Mouse (Mus musculus) urinary bladder, postnatal 14 days (tissue): ENCODE data around the gene Rpl13.
"Not testable (repeated sequence)": the region's sequence is repeated elsewhere in the genome, so short reads cannot be mapped to it uniquely, and the experiment has no call there.

Source experiments
- DNase-seq: peaks from one replicate; pipeline ENCODE4 v3.0.0; 2021; ENCODE audit warnings: low spot score

Gene Rpl13

GRCm38 (mm10) chr8:123101735-123102685 lies at the start of gene Rpl13:
TSS of gene Rpl13 (plus strand) at chr8:123102350.
- DNase-seq, result peak; percentile 98

GRCm38 (mm10) chr8:123062721-123063120 lies 39.4 kb upstream of the Rpl13 start, which contains the start of gene Spg7:
TSS of gene Spg7 (plus strand) at chr8:123062942.
- DNase-seq, result no peak

DNA sequence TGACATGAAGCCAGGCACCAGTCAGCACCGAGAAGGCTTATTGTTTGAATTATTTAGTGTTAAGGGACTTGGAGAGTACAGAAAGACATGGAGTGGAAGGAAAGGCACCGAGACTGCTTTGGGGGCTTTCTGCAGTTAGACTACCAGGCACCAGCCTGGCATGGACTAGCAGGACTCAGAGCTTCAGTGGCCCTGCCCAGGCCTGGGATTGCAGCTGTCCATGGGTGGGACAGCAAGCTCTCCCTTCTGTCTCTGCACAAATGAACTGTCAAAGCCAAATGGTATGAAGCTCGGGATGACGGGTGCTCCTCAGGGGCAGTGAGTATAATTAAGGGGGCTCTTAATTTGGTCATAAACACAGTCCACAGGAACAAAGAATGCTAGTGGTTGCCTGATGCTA lies 38.1 kb upstream of the Rpl13 start:
- no peak for DNase-seq

DNA sequence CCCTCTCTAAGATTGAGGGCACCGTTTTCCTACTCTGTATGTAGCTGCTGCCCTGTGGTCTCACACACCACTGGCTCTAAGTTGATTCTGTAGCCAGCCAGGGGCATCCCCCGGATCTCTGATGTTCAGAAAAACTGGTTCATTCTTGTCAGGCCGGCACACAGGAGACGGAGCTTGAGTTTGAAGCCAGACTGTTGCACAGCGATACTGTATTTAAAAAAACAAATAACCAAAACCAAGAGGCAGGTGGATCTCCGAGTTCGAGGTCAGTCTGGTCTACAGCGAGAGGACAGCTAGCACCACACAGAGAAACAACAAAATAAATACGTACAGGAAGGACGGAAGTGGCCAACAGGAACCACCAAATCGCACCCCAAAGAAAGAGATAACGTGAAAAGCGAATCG lies 37.3 kb upstream of the Rpl13 start:
- peak; percentile 28 for DNase-seq

- peak; percentile 95 for DNase-seq
Measured at GRCm38 (mm10) chr8:123065214-123066100, 36.7 kb upstream of the Rpl13 start.

DNA sequence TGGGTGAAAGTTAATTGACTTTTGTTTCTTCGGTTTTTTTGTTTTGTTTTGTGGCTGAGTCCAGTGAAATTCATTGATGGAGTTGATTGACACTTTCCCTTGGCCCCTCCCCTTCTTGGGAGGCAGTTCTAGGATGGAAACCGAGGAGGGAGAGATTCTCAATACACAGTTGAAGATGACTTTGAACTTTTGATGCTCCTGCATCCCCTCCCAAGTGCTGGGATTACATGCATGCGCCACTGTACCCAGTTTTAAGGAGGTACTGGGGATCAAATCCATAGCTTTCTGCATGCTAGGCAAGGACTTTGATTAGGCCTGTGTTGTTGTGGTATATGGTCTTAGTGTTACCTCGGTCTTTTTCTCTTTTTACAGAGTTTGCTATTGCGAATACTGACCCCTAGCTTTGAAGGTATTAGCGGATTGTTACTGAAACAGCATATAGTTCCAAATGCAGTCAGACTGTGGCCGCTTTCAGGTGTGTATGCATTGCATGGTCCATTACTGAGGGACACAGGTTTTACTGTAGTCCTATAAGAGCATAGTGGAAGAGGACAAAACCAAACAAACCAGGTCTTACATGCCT lies 36.0 kb upstream of the Rpl13 start:
- DNase-seq, result no peak

- DNase-seq, result peak; percentile 38
Measured at GRCm38 (mm10) chr8:123071176-123071575, 31.0 kb upstream of the Rpl13 start.

DNA sequence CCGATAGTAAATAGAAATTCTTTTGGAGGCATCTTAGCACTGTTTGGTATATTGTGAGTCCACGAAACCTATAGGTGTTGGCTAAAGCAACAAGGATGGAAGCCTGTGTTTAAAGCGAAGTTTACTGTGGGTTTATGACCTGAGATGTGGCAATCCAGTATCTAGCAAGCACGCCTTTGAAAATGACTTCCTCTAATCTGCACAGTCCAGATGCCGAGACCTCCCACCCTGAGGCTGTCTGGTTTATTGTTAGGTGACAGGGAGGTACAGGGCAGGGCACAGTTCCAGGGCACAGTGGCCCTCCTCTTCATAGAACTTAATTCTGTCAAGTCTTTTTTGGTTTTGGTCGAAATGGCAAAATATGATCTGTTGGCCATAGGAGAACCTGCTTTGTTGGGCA lies 24.9 kb upstream of the Rpl13 start:
- no peak for DNase-seq

GRCm38 (mm10) chr8:123082993-123083392 lies 19.2 kb upstream of the Rpl13 start:
- no peak for DNase-seq

- no peak for DNase-seq
Measured at GRCm38 (mm10) chr8:123083610-123084009, 18.5 kb upstream of the Rpl13 start.

- no peak for DNase-seq
Measured at GRCm38 (mm10) chr8:123087289-123087688, 14.9 kb upstream of the Rpl13 start.

DNA sequence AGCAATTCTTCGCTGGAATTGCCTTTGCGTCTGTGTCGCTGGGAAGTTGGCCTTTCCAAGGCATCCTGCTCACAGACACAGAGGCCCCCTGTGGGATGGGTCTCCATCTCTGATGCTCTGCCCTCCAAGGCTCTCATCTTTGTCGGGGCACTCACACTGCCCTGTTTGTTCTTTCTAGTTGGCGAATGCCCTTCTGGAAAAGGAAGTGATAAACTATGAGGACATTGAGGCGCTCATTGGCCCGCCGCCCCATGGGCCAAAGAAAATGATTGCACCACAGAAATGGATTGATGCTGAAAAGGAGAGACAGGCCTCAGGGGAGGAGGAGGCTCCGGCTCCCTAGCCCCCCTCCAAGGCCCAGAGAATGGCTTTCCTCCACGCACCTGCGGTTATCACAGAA lies 4.9 kb upstream of the Rpl13 start:
- DNase-seq, result no peak

DNA sequence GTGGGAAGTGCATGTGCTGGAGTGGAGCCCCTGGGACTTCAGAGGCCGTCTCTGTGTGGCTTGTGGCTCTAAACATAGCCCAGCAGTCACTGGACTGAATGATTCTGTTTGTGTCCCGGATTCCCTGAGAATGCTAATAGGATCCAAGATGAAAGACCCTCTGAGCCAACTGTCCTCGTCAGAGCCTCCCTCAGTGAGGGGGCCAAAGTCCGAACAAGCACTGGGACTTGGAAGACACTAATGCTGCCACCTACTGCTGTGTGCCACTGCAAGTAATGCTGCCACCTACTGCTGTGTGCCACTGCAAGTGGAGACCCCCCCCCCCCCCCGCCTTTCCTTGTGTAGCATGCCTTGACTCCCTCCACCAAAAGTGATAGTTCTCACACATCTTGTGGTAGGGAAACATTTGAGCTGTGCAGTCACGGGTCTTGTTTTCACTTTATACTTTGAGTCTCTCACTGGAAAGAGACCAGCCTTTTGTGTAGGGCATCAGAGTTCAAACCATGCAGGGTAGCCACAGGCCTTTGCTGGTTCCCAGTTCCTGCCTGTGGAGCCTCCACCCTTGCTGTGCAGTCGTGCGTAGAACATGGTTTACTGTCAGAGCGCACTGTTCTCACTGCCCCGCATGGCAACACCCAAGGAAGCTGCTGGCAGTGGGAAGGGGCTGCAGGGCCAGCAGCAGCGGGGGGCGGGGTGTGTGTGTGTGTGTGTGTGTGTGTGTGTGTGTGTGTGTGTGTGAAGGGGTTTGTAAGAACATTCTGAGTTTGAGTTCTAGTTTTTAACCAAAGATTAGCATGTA lies 4.2 kb upstream of the Rpl13 start:
- peak; percentile 42 for DNase-seq

GRCm38 (mm10) chr8:123100288-123100687 lies 1.9 kb upstream of the Rpl13 start:
- DNase-seq, result peak; percentile 67

GRCm38 (mm10) chr8:123101244-123101643 lies 906 bp upstream of the Rpl13 start:
- DNase-seq, result no peak

- DNase-seq, result not testable (repeated sequence)
Measured at GRCm38 (mm10) chr8:123102855-123103254, 705 bp downstream of the Rpl13 start.

DNA sequence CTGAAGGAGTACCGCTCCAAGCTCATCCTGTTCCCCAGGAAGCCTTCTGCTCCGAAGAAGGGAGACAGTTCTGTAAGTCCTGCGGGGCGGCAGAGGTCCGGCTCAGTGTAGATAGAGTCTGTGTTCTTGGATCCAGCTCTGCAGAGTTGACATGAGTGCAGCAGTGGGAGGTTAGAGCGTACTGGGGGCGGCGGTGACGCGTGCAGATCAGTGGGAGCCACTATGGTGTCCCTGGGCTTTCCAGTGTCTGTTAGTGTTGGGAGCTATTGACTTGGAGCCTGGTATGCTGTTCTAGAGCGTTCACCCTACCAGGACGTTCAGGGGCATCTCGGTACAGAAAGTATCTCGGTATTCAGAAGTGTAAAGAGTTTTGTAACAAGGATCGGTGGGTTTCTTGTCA lies 1.1 kb downstream of the Rpl13 start:
- DNase-seq, result no peak

DNA sequence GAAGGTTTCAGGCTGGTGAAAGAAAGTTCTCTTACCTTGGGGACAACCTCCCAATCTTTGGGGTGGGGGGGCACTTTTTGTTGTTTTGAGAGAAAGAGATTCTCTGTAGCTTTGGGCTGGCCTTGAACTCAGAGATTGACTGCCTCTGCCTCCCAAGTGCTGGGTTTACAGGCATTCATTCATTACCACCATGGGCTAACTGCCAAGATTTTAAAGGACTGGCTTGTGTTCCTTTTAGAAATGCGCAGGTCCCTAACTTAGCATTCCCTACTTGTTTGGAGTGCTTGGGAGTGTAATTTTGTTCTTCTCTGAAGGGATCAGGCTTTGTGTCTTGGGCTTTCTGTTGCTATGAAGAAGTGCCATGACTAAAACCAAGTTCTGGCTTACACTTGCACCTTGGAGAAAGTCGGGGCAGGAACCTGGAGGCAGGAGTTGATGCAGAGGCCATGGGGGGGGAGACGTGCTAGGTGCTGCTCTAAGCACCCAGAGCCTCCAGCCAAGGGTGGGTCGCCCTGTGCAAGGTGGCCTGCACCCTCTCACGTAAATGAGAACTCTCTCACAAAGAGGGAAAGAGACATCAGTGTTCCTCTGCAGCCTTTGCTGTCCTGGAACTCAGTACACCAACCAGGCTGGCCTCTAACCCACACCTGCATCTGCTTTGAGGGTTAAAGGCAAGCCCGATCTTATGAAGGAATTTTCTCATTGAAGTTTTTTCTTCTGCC lies 2.1 kb downstream of the Rpl13 start:
- DNase-seq, result no peak

DNA sequence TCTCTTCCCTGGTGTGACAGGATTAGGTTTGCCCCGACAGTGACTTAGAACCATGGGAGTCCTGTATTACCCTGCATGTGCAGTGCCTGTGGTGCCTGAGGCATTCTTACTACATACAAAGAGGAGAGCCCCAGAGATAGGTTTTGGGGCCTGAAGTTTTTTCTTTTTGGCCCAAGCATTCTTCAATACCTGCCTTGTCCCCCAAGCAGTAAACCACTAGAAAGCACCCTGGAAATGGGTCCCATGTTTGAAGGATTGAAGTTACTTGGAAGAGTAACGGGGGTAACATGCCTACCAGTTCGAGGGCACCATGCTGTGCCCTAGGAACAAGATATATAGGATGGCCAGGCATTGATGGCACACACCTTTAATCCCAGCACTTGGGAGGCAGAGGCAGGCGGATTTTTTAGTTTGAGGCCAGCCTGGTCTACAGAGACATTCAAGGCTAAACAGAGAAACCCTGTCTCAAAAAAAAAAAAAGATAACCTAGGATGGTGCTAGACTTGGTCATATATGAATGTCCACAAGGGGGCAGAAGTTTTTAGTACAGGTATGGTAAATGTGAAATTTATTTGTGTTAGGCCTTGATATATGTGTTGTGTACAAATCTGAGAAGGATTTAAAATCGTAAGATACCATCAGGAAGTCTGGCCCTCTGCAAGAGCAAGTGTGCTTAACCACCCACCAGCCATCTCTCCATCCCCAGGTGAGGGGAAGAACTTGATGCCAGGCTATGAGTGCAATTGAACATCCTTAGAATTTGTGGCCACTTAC lies 3.6 kb downstream of the Rpl13 start:
- no peak for DNase-seq

DNA sequence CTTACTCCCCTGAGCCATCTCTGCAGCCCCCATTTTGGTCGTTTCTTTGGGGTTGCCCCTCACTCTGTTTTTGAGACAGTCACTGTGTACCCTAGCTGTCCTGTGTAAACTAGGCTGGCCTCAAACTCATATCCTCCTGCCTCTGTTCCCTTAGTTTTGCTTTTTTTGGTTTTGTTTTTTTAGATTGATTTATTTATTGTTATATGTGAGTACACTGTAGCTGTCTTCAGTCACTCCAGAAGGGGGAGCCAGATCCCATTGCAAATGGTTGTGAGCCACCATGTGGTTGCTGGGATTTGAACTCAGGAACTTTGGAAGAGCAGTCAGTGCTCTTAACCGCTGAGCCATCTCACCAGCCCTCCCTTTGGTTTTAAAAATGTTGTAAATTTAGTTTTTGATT lies 4.4 kb downstream of the Rpl13 start:
- DNase-seq, result no peak
